Mouse (Mus musculus): Measurements from ENCODE around the gene Hdhd3.

DNA sequence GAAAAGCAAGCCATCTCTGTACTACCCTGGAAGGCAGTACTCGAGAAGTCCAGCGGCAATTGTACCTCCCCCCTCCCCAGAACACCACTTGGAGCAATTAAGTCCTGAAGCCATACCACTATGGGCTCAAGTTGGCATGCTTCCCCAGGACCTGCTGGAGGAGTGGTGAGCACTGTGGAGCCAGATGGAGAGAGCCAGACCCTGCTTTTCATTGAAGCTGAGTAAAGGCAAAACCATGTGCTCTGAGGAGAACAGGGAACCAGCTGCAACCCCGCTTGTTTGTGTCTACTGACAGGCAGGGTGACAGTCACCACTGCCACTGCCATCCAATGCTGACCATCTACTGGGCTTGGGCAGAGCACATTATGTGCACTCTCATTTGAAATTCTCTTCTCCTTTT lies 38.5 kb upstream of the Hdhd3 start:
- TF ChIP-seq CTCF (IDR thresholded peaks at IDR 0.05; ENCODE audit: borderline replicate concordance, insufficient read depth, low read length) (no peak), POLR2A (IDR thresholded peaks at IDR 0.05; ENCODE audit: low read depth, low read length) (no peak)
